Mouse (Mus musculus): ENCODE measurements around the gene Rnh1.

DNA sequence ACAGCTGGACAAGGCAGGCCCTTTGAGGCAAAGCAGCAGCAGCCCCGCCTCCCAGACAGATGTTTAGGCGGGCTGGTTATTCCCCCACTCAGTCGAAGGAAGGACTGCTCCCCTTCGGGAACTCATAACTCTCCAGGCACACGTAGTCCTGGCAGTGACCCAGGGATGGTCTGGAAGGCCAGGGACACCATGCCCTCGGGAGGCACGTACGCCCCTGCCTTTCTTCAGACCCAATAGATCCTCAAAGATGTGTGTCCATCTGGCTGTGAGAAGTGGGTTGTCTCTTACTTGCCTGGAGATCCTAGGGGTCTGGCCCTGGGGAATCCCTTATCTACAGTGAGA is 49.4 kb upstream of the Rnh1 start:
- TF ChIP-seq MAX (IDR thresholded peaks at IDR 0.05) (no peak), CTCF (IDR thresholded peaks at IDR 0.05; ENCODE audit: control insufficient read depth, insufficient read depth, insufficient read length) (no peak), MYOD1 (IDR thresholded peaks at IDR 0.05; ENCODE audit: control insufficient read depth, insufficient read length, low read depth) (no peak), USF1 (IDR thresholded peaks at IDR 0.05; ENCODE audit: low read depth) (no peak), MYOG (IDR thresholded peaks at IDR 0.05; ENCODE audit: control insufficient read depth, extremely low read depth, insufficient read length) (no peak), CEBPB (IDR thresholded peaks at IDR 0.05; ENCODE audit: low read depth) (no peak), FOSL1 (IDR thresholded peaks at IDR 0.05; ENCODE audit: insufficient read depth, low read length, poor library complexity, severe bottlenecking) (no peak)

Data from C2C12 (cell line).